Mouse (Mus musculus) kidney, postnatal 14 days (tissue): ENCODE data around the gene Zfp184.
"Not testable (repeated sequence)": the region's sequence is repeated elsewhere in the genome, so short reads cannot be mapped to it uniquely, and the experiment has no call there.

Experiments
- DNase-seq: peaks from one replicate; pipeline ENCODE4 v3.0.0; 2022; ENCODE audit warnings: mixed read lengths

Zfp184 gene

DNA sequence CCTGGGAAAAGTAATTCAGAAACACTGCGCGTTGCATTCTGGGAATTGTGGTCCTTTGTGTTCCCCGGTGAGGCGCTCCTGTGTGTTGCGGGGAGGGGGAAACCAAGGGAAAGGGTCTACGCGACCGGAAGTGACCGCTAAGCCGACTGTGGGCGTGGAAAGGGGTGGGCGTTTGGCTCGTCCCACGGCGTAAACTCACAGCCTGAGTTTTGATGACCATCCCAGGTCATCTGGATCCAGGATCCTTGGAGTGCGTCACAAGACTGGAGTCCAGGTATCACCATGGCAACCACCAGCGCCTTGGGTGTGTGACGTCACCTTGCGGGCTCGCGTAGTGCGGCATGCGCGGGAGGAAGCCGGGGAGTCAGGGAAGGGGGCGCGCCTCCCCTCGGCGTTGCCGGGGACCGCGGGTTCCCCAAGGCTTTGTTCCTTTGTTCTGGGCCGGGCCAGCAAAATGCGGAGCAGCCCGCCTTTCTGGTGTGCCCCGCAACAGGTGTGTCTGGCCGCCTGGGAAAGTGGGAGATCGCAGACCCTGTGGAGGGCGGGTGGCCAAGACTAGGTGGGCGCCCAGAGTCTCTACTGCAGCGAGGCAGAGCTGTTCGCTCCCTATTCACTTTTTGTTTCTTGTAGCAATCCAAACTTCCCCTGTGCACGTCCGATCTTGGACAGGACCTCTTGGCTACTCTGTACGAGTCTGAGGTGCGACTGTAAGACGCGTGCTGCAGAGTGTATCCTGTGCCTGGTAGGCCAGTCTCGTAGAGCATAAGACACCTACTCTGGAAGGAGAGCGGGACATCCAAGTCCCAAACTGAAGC is at the start of gene Zfp184:
Gene Zfp184, plus strand, starts transcription at position 169 of the 815 bp plus-strand sequence.
- DNase-seq = peak; percentile 93

DNA sequence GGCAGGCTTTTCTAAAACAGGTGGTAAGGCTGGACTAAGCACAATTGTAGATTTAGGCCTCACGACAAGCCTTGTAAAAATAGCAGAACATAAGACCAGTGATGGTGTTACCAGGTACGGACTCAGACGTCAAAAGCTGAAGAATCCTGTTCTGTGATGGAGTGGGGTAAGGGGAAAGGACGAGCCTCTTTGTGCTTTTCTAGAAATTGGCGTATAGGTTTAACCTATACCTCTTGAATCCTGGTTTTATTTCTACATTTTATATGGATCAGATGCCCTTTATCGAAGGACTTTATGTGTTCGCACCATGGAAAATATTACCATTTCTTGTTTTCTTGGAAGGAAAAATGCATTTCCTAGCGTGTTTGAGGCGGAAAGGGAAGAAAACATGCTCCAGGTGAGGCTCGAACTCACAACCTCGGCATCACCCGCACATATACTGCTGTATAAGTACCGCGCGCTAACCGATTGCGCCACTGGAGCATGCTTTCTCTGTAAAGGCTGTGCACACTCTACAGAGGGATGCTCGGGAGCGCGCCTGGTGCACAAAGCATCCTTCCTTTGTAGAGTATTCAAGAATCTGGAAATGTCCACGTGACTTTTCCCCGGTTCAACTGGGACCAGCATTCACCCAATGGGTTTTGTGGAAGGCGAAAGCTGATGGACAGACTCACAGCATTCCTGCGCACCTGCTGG is 48.2 kb upstream of the Zfp184 start:
- no peak for DNase-seq

DNA sequence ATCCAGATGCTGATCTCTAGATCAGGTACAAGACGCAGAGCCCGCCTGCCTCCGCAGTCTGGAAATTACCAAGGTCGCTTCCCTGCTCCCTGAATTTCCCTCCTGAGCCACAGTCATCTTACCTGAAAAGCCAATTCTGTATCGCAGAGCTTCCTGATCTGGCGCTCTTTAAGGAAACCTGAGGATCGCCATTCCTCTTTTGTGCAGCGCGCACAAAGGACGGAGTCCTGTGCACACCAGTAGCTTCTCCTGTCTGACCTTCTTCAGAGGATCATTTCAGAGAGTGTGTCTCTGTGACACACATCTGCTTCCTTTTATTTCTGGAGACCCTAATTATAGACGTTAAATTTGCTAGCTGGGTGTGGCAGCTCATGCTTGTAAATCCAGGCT is 47.7 kb upstream of the Zfp184 start:
- no peak for DNase-seq

- not testable (repeated sequence) for DNase-seq
Observed at GRCm38 (mm10) chr13:21900870-21901565, 43.9 kb upstream of the Zfp184 start.

DNA sequence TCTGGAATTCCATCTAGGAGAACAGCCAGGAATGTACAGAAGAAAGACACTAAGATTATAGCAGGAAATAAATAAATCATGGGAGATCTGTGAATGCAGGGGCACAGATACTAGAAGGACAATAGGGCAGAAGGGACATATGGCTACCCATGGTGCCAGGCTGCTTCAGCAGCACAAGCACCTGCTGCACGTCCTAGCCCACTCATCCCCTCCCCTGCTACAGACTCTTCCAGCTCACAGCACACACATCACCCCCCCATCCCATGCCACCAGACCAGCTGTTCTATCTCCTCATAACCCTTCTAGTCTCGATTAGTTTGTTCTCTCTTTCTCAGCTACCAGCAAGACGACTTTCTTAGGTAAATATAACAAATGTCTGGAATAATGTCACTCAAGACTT is 41.4 kb upstream of the Zfp184 start:
- DNase-seq = no peak

DNA sequence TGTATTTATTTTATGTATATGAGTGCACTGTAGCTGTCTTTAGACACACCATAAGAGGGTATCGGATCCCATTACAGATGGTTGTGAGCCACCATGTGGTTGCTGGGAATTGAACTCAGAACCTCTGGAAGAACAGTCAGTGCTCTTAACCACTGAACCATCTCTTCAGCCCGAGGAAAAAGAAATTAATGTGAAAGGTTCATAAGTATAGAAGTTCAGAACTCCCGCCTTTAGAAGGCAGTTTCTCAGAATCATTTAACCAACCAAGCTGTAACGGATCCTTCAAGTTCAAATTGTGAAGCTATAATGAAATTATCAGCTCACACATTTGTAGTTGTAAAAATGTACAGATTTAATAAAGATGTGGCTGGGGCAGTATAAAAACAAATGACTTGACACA is 40.8 kb upstream of the Zfp184 start:
- DNase-seq = not testable (repeated sequence)

- DNase-seq = no peak
Observed at GRCm38 (mm10) chr13:21906301-21906700, 38.6 kb upstream of the Zfp184 start.

GRCm38 (mm10) chr13:21906946-21907806 is 37.7 kb upstream of the Zfp184 start:
- DNase-seq = no peak

DNA sequence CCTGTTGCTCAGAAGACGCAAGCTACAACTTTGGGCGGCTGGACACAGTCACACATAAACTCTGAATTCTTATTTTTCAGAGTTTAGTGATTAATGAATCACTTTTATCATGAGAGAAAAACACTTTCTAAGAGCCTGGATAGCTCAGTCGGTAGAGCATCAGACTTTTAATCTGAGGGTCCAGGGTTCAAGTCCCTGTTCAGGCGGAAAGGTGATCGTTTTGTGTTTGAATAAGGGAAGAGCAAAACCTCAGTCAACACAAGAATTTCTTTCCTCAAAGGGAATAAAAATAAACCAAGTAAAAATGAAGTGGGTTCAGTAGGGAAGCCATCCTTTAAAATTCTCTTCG is 37.1 kb upstream of the Zfp184 start:
- not testable (repeated sequence) for DNase-seq

GRCm38 (mm10) chr13:21910735-21911134 is 34.2 kb upstream of the Zfp184 start:
- DNase-seq = no peak

DNA sequence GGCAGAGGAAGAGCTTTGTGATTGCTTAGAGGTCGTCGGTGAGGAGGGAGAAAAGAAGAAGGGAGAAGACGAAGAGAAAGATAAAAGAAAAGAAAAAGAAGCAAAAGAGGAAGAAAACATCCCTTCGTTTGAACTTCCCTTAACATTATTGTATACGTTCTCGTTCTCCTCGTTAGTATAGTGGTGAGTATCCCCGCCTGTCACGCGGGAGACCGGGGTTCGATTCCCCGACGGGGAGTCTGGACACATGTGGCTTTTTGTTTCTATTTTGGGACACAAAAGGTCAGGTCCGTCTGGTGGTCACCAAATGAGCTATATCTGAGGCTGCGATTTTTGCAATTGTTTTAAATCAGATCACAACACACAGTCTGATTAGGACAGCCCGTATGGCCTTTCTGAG is 33.7 kb upstream of the Zfp184 start:
- DNase-seq = no peak

DNA sequence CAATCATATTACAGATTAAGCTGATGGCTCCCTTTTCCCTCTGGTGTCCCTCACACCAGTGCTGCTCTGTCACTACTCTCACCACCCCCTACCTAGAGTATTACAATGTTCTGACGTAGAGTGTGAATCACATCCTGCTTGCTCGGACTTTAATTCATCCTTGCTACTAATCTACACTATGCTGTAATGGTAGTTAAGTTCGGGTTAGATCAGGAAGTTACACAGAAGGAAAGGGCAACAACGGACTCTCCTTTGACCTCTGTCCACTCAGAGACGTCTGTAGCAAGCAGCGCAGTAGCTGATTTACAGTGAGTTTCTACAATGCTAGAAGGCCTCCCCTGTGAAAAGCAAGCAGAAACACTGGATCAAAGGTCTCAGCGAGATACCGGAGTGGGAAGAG is 31.0 kb upstream of the Zfp184 start:
- DNase-seq = no peak

DNA sequence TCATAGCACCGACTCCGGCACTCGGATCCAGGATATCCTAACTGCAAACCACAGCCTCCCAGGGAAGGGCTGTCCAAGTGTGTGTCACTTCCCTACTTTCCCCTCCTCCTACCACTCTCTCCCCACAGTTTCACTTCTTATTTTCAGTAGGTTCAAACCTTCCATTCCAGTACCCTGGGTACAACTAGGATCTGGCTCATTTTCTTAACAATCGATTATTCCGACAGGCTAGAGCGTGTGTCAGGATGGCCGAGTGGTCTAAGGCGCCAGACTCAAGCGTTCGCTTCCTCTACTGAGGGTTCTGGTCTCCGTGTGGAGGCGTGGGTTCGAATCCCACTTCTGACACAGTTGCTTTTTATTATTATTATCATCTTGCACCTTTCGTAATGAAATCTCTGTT is 30.3 kb upstream of the Zfp184 start:
- DNase-seq = no peak

- no peak for DNase-seq
Observed at GRCm38 (mm10) chr13:21915487-21915886, 29.4 kb upstream of the Zfp184 start.

- no peak for DNase-seq
Observed at GRCm38 (mm10) chr13:21916056-21916455, 28.8 kb upstream of the Zfp184 start.

DNA sequence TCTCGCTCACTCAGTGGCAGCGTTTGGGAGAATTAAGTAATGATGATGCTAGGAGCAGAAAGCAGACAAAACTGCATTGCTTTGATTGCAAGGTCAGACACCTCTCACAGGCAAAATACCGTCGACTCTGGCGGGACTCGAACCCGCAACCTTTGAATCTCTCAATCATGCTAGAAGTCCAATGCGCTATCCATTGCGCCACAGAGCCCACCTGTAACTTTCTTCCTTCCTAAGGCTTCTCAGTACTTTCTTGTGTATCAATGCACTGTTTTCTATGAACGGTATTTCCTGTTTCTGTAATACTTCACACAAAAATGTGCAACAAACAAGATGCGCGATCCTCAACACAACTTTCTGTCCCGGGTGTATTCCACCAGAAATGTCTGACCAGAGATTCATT is 27.9 kb upstream of the Zfp184 start:
- DNase-seq = no peak

DNA sequence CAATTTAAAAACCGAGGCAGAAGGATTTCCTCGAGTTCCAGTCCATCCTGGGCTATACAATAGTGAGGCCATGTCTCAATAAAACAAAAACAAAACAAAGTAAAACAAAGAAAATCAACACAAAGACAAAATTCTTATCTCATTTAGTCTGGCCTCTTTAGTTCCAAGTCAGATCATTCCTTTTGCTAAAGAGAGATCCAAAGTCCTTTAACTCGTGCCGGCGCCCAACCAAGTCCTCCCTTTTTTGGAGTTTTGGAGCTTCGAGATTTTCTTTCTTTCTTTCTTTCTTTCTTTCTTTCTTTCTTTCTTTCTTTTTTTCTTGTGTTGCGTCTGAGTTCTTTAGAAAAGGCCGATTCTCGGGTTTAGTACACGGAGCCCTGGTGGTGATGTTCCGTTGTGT is 27.4 kb upstream of the Zfp184 start:
- no peak for DNase-seq

DNA sequence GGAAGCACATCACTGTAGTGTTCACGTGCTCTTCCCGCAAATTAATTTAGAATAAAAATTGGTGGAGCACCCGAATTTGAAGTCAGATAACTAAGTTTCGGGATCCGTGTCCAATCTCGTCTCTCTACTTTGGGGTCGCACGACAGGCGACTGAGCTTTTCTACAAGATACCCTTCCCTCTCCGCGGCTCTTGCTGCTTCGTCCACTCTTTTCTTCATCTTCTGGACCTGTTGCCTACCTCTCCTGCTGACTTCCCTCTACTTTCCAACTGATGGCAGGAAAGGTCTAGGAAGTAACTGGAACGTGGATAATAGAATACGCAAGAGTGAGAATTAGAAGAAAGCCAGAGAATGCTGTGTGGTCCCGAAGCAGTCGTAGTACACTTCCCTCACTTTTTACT is 26.9 kb upstream of the Zfp184 start:
- DNase-seq = no peak

GRCm38 (mm10) chr13:21918570-21919419 is 26.1 kb upstream of the Zfp184 start:
- DNase-seq = peak; percentile 44

DNA sequence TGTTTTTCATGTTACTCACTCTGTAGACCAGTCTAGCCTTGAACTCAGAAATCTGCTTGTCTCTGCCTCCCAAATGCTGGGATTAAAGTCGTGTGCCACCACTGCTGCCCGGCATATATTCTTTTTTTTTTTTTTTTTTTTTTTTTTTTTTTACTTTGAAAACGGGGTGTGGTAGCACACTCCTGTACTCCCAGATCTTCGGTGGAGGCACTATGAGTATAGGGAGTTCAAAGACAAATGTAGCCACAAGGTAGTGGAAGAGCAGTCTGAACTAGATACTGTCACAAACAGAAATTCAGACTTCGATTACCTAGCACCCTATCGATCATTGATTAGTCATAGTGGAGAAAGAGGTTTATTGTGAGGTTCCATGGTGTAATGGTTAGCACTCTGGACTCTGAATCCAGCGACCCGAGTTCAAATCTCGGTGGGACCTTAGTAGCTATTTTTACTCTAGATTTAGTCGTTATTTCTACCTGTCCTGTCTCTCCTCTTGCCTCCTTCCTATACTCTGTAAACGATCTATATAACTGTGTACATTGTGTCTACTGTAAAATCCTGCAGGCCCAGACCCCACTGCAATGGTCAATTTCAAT is 25.0 kb upstream of the Zfp184 start:
- no peak for DNase-seq

- DNase-seq = no peak
Observed at GRCm38 (mm10) chr13:21920681-21921233, 24.1 kb upstream of the Zfp184 start.
